Mouse (Mus musculus): ENCODE results near the gene Tm7sf2.

The Tm7sf2 gene

GRCm38 (mm10) chr19:6040002-6040401, 28.2 kb downstream of the Tm7sf2 start:
- DNase-seq, result no peak

DNA sequence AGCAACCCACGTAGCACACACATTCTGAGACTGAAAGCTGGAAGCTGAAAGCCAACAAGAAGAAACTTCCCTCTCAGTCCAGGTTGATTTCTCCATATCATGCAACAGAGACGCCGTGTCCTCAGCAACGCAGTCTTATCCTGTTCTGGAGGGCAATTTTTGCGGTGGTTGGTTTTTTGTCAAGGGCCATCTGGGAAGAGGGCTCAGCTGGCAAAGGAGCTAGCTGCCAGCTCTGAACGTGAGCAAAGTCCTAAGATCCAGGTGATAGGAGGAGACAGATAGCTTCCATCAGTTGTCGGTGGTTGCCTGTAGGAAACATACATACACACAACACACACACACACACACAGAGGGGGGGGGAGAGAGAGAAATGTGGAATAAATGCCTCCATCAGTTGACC, 29.8 kb downstream of the Tm7sf2 start:
- DNase-seq, result no peak

- no peak for DNase-seq
Measured at GRCm38 (mm10) chr19:6037695-6038094, 30.5 kb downstream of the Tm7sf2 start.

DNA sequence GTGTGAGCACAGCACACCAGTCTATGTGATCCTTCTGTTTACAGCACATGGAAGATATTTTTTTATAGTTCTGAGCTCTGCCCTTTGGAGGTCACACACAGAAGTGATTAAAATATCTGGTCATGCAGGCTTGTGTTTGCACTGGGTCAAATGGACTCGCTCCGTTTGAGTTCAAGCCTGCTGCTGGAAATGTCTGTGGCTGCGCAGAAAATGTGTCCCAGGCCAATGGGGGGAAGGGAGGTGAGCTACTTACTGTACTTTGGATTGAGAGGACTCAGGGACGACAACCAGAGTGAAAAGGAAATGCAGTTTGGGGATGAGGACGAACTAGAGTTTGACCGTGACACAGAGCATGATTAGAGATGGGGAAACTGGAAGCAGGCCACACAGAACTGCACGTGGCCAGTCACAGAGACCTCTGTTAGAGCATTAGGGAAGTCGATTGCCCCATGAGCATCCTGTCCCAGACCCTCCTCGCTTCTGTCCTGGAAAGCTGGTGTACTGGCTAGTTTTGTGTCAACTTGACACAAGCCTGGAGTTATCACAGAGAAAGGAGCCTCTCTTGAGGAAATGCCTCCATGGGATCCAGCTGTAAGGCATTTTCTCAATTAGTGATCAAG, 32.1 kb downstream of the Tm7sf2 start:
- no peak for DNase-seq

- DNase-seq, result no peak
Measured at GRCm38 (mm10) chr19:6030520-6031280, 37.5 kb downstream of the Tm7sf2 start.

DNA sequence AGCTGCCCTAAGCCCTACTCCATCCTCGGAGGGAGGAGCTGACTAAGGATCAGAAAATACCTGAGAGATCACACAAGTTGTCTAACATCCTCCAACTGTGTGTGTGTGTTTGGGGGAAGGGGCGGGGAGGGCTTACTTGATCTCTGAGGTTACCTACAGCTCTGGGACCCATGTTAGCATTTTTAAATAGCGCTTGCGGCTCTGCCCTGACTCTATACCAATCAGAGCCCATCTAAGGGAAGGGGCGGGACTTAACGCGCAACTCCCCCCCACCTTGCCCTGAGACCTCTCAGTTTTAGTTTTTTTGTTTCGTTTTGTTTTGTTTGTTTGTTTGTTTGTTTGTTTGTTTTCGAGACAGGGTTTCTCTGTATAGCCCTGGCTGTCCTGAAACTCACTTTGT, 38.7 kb downstream of the Tm7sf2 start:
- DNase-seq, result no peak

DNA sequence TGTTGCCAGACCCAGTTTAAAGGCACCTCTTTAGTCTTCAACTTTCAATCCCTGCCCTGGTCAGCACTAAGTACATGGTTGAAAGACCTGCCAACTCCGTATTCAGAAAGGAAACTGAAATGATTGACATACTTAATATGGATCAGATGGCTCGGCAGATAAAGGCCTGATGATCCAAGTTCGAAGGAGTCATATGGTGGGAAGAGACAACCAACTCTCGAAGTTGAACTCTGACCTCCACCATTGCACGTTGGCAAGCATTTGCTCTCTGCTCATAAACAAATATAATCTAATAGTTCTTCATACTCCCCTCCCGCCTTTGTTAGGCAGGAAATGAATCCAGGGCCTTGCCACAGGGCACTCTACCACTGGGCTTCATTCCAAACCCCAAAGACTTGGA, 39.2 kb downstream of the Tm7sf2 start:
- peak; percentile 23 for DNase-seq

DNA sequence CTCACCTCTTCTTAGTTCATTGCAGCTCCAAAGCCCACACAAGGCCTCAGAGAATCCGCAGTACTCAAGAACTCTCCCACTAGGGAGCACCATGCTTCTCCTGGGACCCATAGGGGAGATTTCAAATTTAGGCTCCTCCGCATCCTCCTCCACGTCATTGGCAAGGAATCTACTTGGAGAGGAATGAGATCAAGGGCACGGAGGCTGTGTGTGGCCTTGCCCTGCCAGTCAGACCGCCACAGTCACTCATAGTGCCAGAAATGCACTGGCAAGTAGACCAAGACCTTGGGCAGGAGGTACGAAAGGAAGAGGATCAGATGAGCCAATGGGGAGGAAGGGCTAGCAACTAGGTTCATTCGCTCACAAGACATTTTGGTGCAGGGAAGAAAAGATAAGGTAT, 44.2 kb downstream of the Tm7sf2 start:
- no peak for DNase-seq

DNA sequence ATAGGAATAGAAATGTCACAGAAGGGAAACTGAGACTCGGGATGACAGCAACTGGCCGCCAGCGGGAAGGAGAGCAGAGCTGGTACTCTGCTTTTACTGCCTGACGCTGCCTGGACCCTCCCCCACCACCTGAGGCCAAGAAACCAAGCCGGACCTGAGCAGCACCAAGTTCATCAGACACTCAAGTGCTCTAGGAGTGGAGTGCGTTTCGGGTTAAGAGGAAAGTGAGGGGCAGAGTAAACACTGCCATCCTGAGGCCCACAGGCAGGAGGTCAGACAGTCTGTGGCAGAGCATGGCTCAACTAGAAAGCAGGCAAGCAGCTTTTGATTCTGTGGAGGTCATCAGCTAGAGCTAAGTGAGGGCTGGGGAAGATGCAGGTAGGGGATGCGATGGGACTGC, 45.1 kb downstream of the Tm7sf2 start:
- no peak for DNase-seq

- no peak for DNase-seq
Measured at GRCm38 (mm10) chr19:6020276-6020675, 47.9 kb downstream of the Tm7sf2 start.

GRCm38 (mm10) chr19:6018142-6019089, 49.8 kb downstream of the Tm7sf2 start:
- DNase-seq, result peak; percentile 94

GRCm38 (mm10) chr19:6016532-6016931, 51.6 kb downstream of the Tm7sf2 start:
- DNase-seq, result no peak

- DNase-seq, result peak; percentile 77
Measured at GRCm38 (mm10) chr19:6015511-6016315, 52.5 kb downstream of the Tm7sf2 start, which contains the start of gene Capn1. Gene Capn1, minus strand, starts transcription at chr19:6015897.

- peak; percentile 60 for DNase-seq
Measured at GRCm38 (mm10) chr19:6014991-6015510, 53.1 kb downstream of the Tm7sf2 start.

GRCm38 (mm10) chr19:6013691-6014090, 54.5 kb downstream of the Tm7sf2 start:
- no peak for DNase-seq

All from lung, postnatal 14 days (tissue).